Mouse (Mus musculus) layer of hippocampus, postnatal 10 days (tissue): ENCODE measurements around the gene Rps26. TPM values are rescaled to one million over a fixed set of nuclear protein-coding genes. Genes with fewer than 3 reads are reported as not detected.

Experiments
- microRNA-seq, 2 experiments: library from miRNA; unstranded; fragments of <30 nt; microRNA quantifications; one replicate each; pipeline ENCODE4 v1.2.0; 2021
- total RNA-seq, 2 experiments: library from RNA; stranded (reverse); gene quantifications; 2 replicates each; pipeline ENCODE4 v1.2.3; 2021

The Rps26 gene
- total RNA-seq, 2 experiments from 2014 or later = 508 to 545 TPM

Small RNA genes within 50 kb of the gene (microRNA-seq; reads per million reads assigned to microRNA genes)
- 0 reads per million in 2 experiments for gene Mir6917

Other genes starting within 250 kb of the Rps26 start
- gene Ankrd52, start 249.6 kb downstream of the Rps26 start, total RNA-seq = 10 to 100 TPM; 79.0 to 80.3 TPM
- gene Slc39a5, start 225.5 kb downstream of the Rps26 start, total RNA-seq = under 1 TPM; 0.22 to 0.53 TPM
- 10 to 100 TPM; 94.1 to 94.2 TPM for gene Nabp2, start 215.3 kb downstream of the Rps26 start, total RNA-seq
- gene Rnf41, start 215.1 kb downstream of the Rps26 start, total RNA-seq = 10 to 100 TPM; 76.0 to 78.2 TPM
- 100 to 1,000 TPM; 205 to 222 TPM for gene Smarcc2, start 167.5 kb downstream of the Rps26 start, total RNA-seq
- gene Myl6, start 132.6 kb downstream of the Rps26 start, total RNA-seq = 100 to 1,000 TPM; 608 to 632 TPM
- 10 to 100 TPM; 25.5 to 29.3 TPM for gene Myl6b, start 128.1 kb downstream of the Rps26 start, total RNA-seq
- gene Esyt1, start 100.9 kb downstream of the Rps26 start, total RNA-seq = 10 to 100 TPM; 10.1 to 11.9 TPM
- 10 to 100 TPM; 12.2 to 14.0 TPM for gene Zc3h10, start 79.0 kb downstream of the Rps26 start, total RNA-seq
- gene Rpl41, start 77.4 kb downstream of the Rps26 start, total RNA-seq = 1,000 to 10,000 TPM; 2,468 to 2,532 TPM
- 10 to 100 TPM; 83.2 to 87.6 TPM for gene Pa2g4, start 60.8 kb downstream of the Rps26 start, total RNA-seq
- under 1 TPM; 0.71 to 0.76 TPM for gene Erbb3, start 37.1 kb downstream of the Rps26 start, total RNA-seq
- gene Ikzf4, start 19.2 kb upstream of the Rps26 start, total RNA-seq = 10 to 100 TPM; 17.2 to 17.7 TPM
- gene Suox, start 47.3 kb upstream of the Rps26 start, total RNA-seq = 10 to 100 TPM in 1 of 2 experiments, 1 to 10 TPM in 1; 9.5 to 11.9 TPM
- gene Rab5b, start 69.5 kb upstream of the Rps26 start, total RNA-seq = 100 to 1,000 TPM; 118 to 125 TPM
- gene Pmel, start 77.4 kb upstream of the Rps26 start, total RNA-seq = 1 to 10 TPM in 1 of 2 experiments, under 1 TPM in 1; 0.91 to 1.1 TPM
- 1 to 10 TPM; 7.9 to 9.6 TPM for gene Cdk2, start 78.3 kb upstream of the Rps26 start, total RNA-seq
- gene Dgka, start 118.1 kb upstream of the Rps26 start, total RNA-seq = 1 to 10 TPM; 8.0 to 8.2 TPM
- gene Pym1, start 121.1 kb upstream of the Rps26 start, total RNA-seq = 10 to 100 TPM; 34.9 to 35.1 TPM
- under 1 TPM; 0.53 to 0.89 TPM for gene Mmp19, start 164.2 kb upstream of the Rps26 start, total RNA-seq
- gene Dnajc14, start 177.3 kb upstream of the Rps26 start, total RNA-seq = 10 to 100 TPM; 59.9 to 65.7 TPM
- 10 to 100 TPM; 13.9 to 17.6 TPM for gene Tmem198b, start 177.6 kb upstream of the Rps26 start, total RNA-seq
- 10 to 100 TPM; 40.9 to 48.2 TPM for gene Sarnp, start 190.6 kb upstream of the Rps26 start, total RNA-seq
- 1 to 10 TPM; 3.7 to 6.0 TPM for gene Ormdl2, start 194.9 kb upstream of the Rps26 start, total RNA-seq